Mouse (Mus musculus) myocyte (in vitro differentiated cells): Measurements from ENCODE around the gene Hfe.

ENCODE experiments used
- E2F4 ChIP-seq: IDR thresholded peaks from one replicate; pipeline ENCODE4 v1.6.1; 2011; ENCODE audit warnings: mild to moderate bottlenecking, control low read depth, moderate library complexity; ENCODE audit not compliant: insufficient read depth
- POLR2A ChIP-seq: IDR thresholded peaks from one replicate; pipeline ENCODE4 v1.6.1; 2011; ENCODE audit warnings: low read depth, mild to moderate bottlenecking, control low read depth, moderate library complexity; ENCODE audit not compliant: insufficient read length
- USF1 ChIP-seq: IDR thresholded peaks from one replicate; pipeline ENCODE4 v1.6.1; 2011; ENCODE audit warnings: low read depth, mild to moderate bottlenecking, control low read depth, moderate library complexity

- no peak for TF ChIP-seq USF1
- TF ChIP-seq E2F4, result no peak
- TF ChIP-seq POLR2A, result no peak
Measured at GRCm38 (mm10) chr13:23700786-23701520, 9.7 kb downstream of the Hfe start.
